Mouse (Mus musculus) neural tube, embryonic 13.5 days (tissue): ENCODE results near the gene Rimbp3. TPM values are rescaled to one million over a fixed set of nuclear protein-coding genes. Genes with fewer than 3 reads are reported as not detected.

Experiments used
- polyA plus RNA-seq: library from polyadenylated mRNA; unstranded; fragments of >200 nt; fragmentation: Nextera tagmentation; extraction: Ambion mirVana; gene quantifications from 2 replicates; pipeline ENCODE4 v1.2.1, GENCODE M21; 2015

Gene Rimbp3
- polyA plus RNA-seq, 1 experiment from 2014 or later: 1.5 TPM

Other genes starting within 250 kb of the Rimbp3 start
- gene Mapk1, start 225.2 kb upstream of the Rimbp3 start, polyA plus RNA-seq: 174 and 180 TPM in 2 replicates
- 81.2 and 94.0 TPM in 2 replicates for gene Ypel1, start 138.9 kb upstream of the Rimbp3 start, polyA plus RNA-seq
- gene Ppil2, start 97.3 kb upstream of the Rimbp3 start, polyA plus RNA-seq: 154 and 157 TPM in 2 replicates
- gene 2610318N02Rik, start 83.4 kb upstream of the Rimbp3 start, polyA plus RNA-seq: 25.8 and 26.0 TPM in 2 replicates
- gene Sdf2l1, start 76.2 kb upstream of the Rimbp3 start, polyA plus RNA-seq: 51.1 and 67.2 TPM in 2 replicates
- gene Ydjc, start 64.0 kb upstream of the Rimbp3 start, polyA plus RNA-seq: 31.1 and 39.7 TPM in 2 replicates
- gene Ccdc116, start 61.4 kb upstream of the Rimbp3 start, polyA plus RNA-seq: 2.3 and 2.5 TPM in 2 replicates
- gene Ube2l3, start 6.0 kb upstream of the Rimbp3 start, polyA plus RNA-seq: 326 and 357 TPM in 2 replicates
- 7.8 and 8.2 TPM in 2 replicates for gene Hic2, start 25.0 kb downstream of the Rimbp3 start, polyA plus RNA-seq
- gene Tmem191c, start 67.5 kb downstream of the Rimbp3 start, polyA plus RNA-seq: 31.9 and 35.1 TPM in 2 replicates
- gene Serpind1, start 122.8 kb downstream of the Rimbp3 start, polyA plus RNA-seq: 0.76 and 0.88 TPM in 2 replicates
- gene Snap29, start 197.4 kb downstream of the Rimbp3 start, polyA plus RNA-seq: 22.3 and 22.5 TPM in 2 replicates
- 56.1 and 61.4 TPM in 2 replicates for gene Pi4ka, start 197.7 kb downstream of the Rimbp3 start, polyA plus RNA-seq
- gene Crkl, start 243.4 kb downstream of the Rimbp3 start, polyA plus RNA-seq: 84.5 and 88.0 TPM in 2 replicates